Mouse (Mus musculus): ENCODE data around the gene Phb.

DNA sequence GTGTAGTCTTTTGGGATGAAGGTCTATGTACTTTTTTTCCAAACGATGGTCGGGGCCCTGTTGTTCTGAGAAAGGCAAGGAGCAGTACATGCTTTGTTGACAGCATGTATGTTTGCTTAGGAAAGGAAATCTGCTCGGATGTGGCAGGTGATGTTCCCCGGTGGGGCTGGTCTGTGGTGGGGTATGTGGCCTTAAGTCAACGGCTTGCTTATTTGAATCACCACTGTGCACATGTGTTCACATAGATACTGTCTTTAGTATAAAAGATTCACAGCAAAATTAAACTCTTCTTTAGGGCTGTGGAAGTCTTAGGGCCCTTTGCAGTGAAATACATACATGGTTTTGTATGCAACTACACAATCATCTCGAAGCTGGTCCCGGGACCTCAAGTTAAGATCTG, 47.7 kb downstream of the Phb start:
- no peak for TF ChIP-seq CTCF (IDR thresholded peaks at IDR 0.05; ENCODE audit: extremely low read depth, insufficient read depth, low read length)
- TF ChIP-seq POLR2A (IDR thresholded peaks at IDR 0.05; ENCODE audit: extremely low read depth, insufficient read depth, low read length), result no peak

Measured in cortical plate, adult 2 months (tissue).